Mouse (Mus musculus) bone marrow, adult 2 months (tissue): Measurements from ENCODE around the gene Nefh.

Source experiments
- CTCF ChIP-seq: fragments of 200-500 bp; IDR thresholded peaks from 2 replicates; pipeline ENCODE4 v1.5.1; 2011; ENCODE audit warnings: low read length, control low read depth; ENCODE audit not compliant: control insufficient read depth, insufficient read depth
- POLR2A ChIP-seq: fragments of 200-500 bp; IDR thresholded peaks from 2 replicates; pipeline ENCODE4 v1.6.1; 2011; ENCODE audit warnings: low read depth, mild to moderate bottlenecking, control low read depth, low read length, borderline replicate concordance; ENCODE audit not compliant: control insufficient read depth

- no peak for TF ChIP-seq CTCF
- no peak for TF ChIP-seq POLR2A
Observed at GRCm38 (mm10) chr11:4948792-4949191, 928 bp upstream of the Nefh start.
